Mouse (Mus musculus) myocyte (in vitro differentiated cells): ENCODE data around the gene Mbd6. TPM values are rescaled to one million over a fixed set of nuclear protein-coding genes. Genes with fewer than 3 reads are reported as not detected.
"Not testable (repeated sequence)": the region's sequence is repeated elsewhere in the genome, so short reads cannot be mapped to it uniquely, and the experiment has no call there.

ENCODE experiments used
- H3K27me3 ChIP-seq: one replicate; pipeline ENCODE4 v1.6.1; 2011; ENCODE audit not compliant: control insufficient read depth, insufficient read depth, insufficient read length
- H3K36me3 ChIP-seq: one replicate; pipeline ENCODE4 v1.6.1; 2011; ENCODE audit not compliant: control insufficient read depth, insufficient read depth
- H3K4me2 ChIP-seq: one replicate; pipeline ENCODE4 v1.6.1; 2011; ENCODE audit warnings: low read depth, control low read depth
- H3K4me3 ChIP-seq: one replicate; pipeline ENCODE4 v1.5.1; 2011; ENCODE audit warnings: mild to moderate bottlenecking, control low read depth, moderate library complexity
- H3K79me2 ChIP-seq: one replicate; pipeline ENCODE4 v1.6.1; 2011; ENCODE audit not compliant: control insufficient read depth, insufficient read depth
- H3ac ChIP-seq: one replicate; pipeline ENCODE4 v1.6.1; 2011; ENCODE audit not compliant: control insufficient read depth, insufficient read length
- CEBPB ChIP-seq: IDR thresholded peaks from 2 replicates; pipeline ENCODE4 v1.6.1; 2011; ENCODE audit warnings: mild to moderate bottlenecking, moderate library complexity; ENCODE audit not compliant: poor library complexity, insufficient read depth, severe bottlenecking
- E2F4 ChIP-seq: IDR thresholded peaks from one replicate; pipeline ENCODE4 v1.6.1; 2011; ENCODE audit warnings: mild to moderate bottlenecking, control low read depth, moderate library complexity; ENCODE audit not compliant: insufficient read depth
- MAX ChIP-seq: IDR thresholded peaks from one replicate; pipeline ENCODE4 v1.6.1; 2011; ENCODE audit warnings: low read depth, mild to moderate bottlenecking, control low read depth
- MYOD1 ChIP-seq, 3 experiments: IDR thresholded peaks; one replicate each; pipeline ENCODE4 v1.6.1; 2011; ENCODE audit warnings: control low read depth in 2 of 3, low read depth in 2 of 3, mild to moderate bottlenecking in 2 of 3, moderate library complexity in 1 of 3; ENCODE audit not compliant: insufficient read length in 2 of 3, control insufficient read depth in 1 of 3
- MYOG ChIP-seq, 3 experiments: IDR thresholded peaks; one replicate each; pipeline ENCODE4 v1.6.1; 2011; ENCODE audit warnings: control low read depth in 2 of 3, low read depth in 2 of 3, mild to moderate bottlenecking in 2 of 3; ENCODE audit not compliant: insufficient read length in 2 of 3, control insufficient read depth in 1 of 3, insufficient read depth in 1 of 3
- POLR2A ChIP-seq: IDR thresholded peaks from one replicate; pipeline ENCODE4 v1.6.1; 2011; ENCODE audit warnings: low read depth, mild to moderate bottlenecking, control low read depth, moderate library complexity; ENCODE audit not compliant: insufficient read length
- POLR2AphosphoS2 ChIP-seq: IDR thresholded peaks from one replicate; pipeline ENCODE4 v1.6.1; 2011; ENCODE audit warnings: low read depth, control low read depth; ENCODE audit not compliant: insufficient read length
- REST ChIP-seq: IDR thresholded peaks from one replicate; pipeline ENCODE4 v1.6.1; 2011; ENCODE audit warnings: mild to moderate bottlenecking, control low read depth, moderate library complexity; ENCODE audit not compliant: insufficient read depth, insufficient read length
- SRF ChIP-seq: IDR thresholded peaks from one replicate; pipeline ENCODE4 v1.6.1; 2011; ENCODE audit warnings: low read depth; ENCODE audit not compliant: control insufficient read depth, insufficient read length
- TCF12 ChIP-seq: IDR thresholded peaks from one replicate; pipeline ENCODE4 v1.6.1; 2011; ENCODE audit warnings: mild to moderate bottlenecking, control low read depth; ENCODE audit not compliant: poor library complexity, insufficient read depth, severe bottlenecking
- TCF3 ChIP-seq: IDR thresholded peaks from one replicate; pipeline ENCODE4 v1.6.1; 2011; ENCODE audit warnings: low read depth, control low read depth; ENCODE audit not compliant: insufficient read length
- USF1 ChIP-seq: IDR thresholded peaks from one replicate; pipeline ENCODE4 v1.6.1; 2011; ENCODE audit warnings: low read depth, mild to moderate bottlenecking, control low read depth, moderate library complexity
- polyA plus RNA-seq: library from polyadenylated mRNA; unstranded; fragments of >200 nt; fragmentation: generic; extraction: Trizol; gene quantifications from one replicate; pipeline ENCODE4 v1.2.1, GENCODE M21; 2012; ENCODE audit warnings: missing spikeins

The Mbd6 gene
- polyA plus RNA-seq, 1 experiment = 24.7 TPM

- peaks cover 37% of the 10 kb centered on the region for H3K79me2 ChIP-seq
- not testable (repeated sequence) for H3ac ChIP-seq, H3K27me3 ChIP-seq, H3K4me3 ChIP-seq, H3K4me2 ChIP-seq
- TF ChIP-seq MYOG (IDR thresholded peaks at IDR 0.05; ENCODE audit: control insufficient read depth in 1 of 3, insufficient read depth in 1 of 3, insufficient read length in 2 of 3, low read depth in 2 of 3) (peak in 2 of 3 experiments; percentile 76 to 79), MYOD1 (IDR thresholded peaks at IDR 0.05; ENCODE audit: control insufficient read depth in 1 of 3, insufficient read length in 2 of 3, low read depth in 2 of 3) (peak in 2 of 3 experiments; percentile 18 to 39)
- H3K36me3 ChIP-seq = peaks cover 53% of the 10 kb centered on the region
These were observed 20.3 kb upstream of the Mbd6 start for GRCm38 (mm10) chr10:127309167-127309566.

GRCm38 (mm10) chr10:127303136-127303535 lies 14.3 kb upstream of the Mbd6 start:
- H3ac ChIP-seq = no peak overlapping the region
- H3K79me2 ChIP-seq = peaks cover 17% of the 10 kb centered on the region
- no peak overlapping the region for H3K4me3 ChIP-seq
- peaks cover 72% of the 10 kb centered on the region for H3K36me3 ChIP-seq
- no peak overlapping the region for H3K4me2 ChIP-seq
- no peaks in the 10 kb centered on the region for H3K27me3 ChIP-seq
- TF ChIP-seq TCF12 (no peak), POLR2A (no peak), SRF (no peak), MYOD1 (IDR thresholded peaks at IDR 0.05; ENCODE audit: control insufficient read depth in 1 of 3, insufficient read length in 2 of 3, low read depth in 2 of 3) (no peak), CEBPB (no peak), USF1 (no peak), MAX (no peak), POLR2AphosphoS2 (no peak), TCF3 (no peak), MYOG (IDR thresholded peaks at IDR 0.05; ENCODE audit: control insufficient read depth in 1 of 3, insufficient read depth in 1 of 3, insufficient read length in 2 of 3, low read depth in 2 of 3) (no peak), REST (no peak), E2F4 (no peak)

GRCm38 (mm10) chr10:127300361-127300760 lies 11.5 kb upstream of the Mbd6 start:
- Histone ChIP-seq H3ac (no peak overlapping the region), H3K4me3 (no peak overlapping the region), H3K4me2 (no peak overlapping the region), H3K27me3 (no peaks in the 10 kb centered on the region), H3K36me3 (peaks cover 73% of the 10 kb centered on the region), H3K79me2 (peaks cover 9% of the 10 kb centered on the region)
- no peak for TF ChIP-seq REST
- no peak for TF ChIP-seq MAX
- TF ChIP-seq E2F4 = no peak
- no peak for TF ChIP-seq POLR2AphosphoS2
- no peak for TF ChIP-seq USF1
- no peak for TF ChIP-seq CEBPB
- TF ChIP-seq TCF3 = no peak
- no peak for TF ChIP-seq MYOG (IDR thresholded peaks at IDR 0.05; ENCODE audit: control insufficient read depth in 1 of 3, insufficient read depth in 1 of 3, insufficient read length in 2 of 3, low read depth in 2 of 3)
- TF ChIP-seq POLR2A = no peak
- TF ChIP-seq SRF = no peak

- H3K27me3 ChIP-seq = no peaks in the 10 kb centered on the region
- H3K79me2 ChIP-seq = peaks cover 32% of the 10 kb centered on the region
- H3K36me3 ChIP-seq = peaks cover 78% of the 10 kb centered on the region
- no peak overlapping the region for H3K4me3 ChIP-seq
- TF ChIP-seq MYOD1 (IDR thresholded peaks at IDR 0.05; ENCODE audit: control insufficient read depth in 1 of 3, insufficient read length in 2 of 3, low read depth in 2 of 3) (no peak), USF1 (no peak), MYOG (IDR thresholded peaks at IDR 0.05; ENCODE audit: control insufficient read depth in 1 of 3, insufficient read depth in 1 of 3, insufficient read length in 2 of 3, low read depth in 2 of 3) (no peak), POLR2AphosphoS2 (peak; percentile 99), CEBPB (no peak), REST (no peak), E2F4 (no peak), TCF12 (no peak), POLR2A (peak; percentile 85)
- no peak overlapping the region for H3K4me2 ChIP-seq
- no peak overlapping the region for H3ac ChIP-seq
These were observed 8.4 kb upstream of the Mbd6 start for GRCm38 (mm10) chr10:127297015-127297871.
